Mouse (Mus musculus) bone marrow, adult 2 months (tissue): ENCODE data around the gene Tlnrd1.
A peak's percentile ranks its signal among the peaks of the same experiment; 100 is the strongest.

ENCODE experiments used
- CTCF ChIP-seq: fragments of 200-500 bp; IDR thresholded peaks from 2 replicates; pipeline ENCODE4 v1.5.1; 2011; ENCODE audit warnings: low read length, control low read depth; ENCODE audit not compliant: control insufficient read depth, insufficient read depth
- POLR2A ChIP-seq: fragments of 200-500 bp; IDR thresholded peaks from 2 replicates; pipeline ENCODE4 v1.6.1; 2011; ENCODE audit warnings: low read depth, mild to moderate bottlenecking, control low read depth, low read length, borderline replicate concordance; ENCODE audit not compliant: control insufficient read depth

DNA sequence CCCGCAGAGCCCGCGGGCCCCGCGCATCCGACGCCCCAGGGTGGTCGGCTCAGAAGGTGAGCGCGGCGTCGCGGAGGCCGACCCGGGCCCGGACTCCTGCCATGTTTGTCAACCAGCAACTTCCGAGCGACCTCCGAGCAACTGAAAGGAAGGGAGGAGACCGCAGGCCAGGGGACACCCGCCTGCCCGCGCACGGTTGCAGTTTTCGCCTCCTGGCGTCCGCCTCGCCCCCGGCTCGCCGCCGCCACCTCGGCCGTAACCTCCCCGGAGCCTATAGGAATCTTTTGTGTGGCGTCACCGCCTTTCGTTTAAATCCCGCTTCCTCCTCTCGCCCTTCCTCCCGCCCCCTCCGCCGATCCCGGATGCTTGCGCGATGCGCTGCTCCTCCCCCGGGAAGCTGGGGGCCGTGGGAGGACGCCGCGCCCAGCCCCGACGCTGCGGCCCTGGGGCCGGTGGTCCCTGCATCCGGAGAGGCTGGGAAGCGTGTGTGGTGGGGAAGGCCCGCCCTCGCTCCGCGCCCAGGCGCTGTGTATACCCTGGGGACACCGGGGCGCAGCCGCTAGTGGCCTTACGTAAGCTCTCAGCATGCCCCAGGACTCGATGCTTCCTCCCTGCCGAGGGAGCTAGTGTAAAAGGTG lies at the start of gene Tlnrd1, which contains the start of gene Mesd:
- TF ChIP-seq CTCF (no peak), POLR2A (peak; percentile 76; the same call in 1 of the 2 replicates)
